Mouse (Mus musculus): ENCODE results near the gene Dpm1.

DNA sequence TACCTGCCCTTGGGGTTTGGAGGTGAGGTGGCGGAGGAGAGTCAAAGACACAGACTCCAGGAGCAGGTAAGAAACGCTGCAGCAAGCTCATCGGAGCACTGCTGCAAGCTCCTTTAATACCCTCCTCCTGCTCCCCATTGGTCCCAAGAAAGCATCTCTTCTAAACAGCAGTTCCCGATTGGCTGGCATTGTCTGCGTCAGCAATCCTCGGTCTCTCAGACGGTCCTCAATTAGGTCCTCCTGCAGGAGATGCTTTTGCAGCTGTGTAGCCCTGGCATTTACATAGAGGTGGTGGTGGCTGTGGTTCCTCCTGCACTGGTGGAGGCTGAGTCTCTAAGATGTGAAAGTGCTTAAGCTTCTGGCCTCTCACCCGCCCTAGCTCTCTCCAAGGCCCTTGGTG, 15.2 kb upstream of the Dpm1 start:
- TF ChIP-seq CTCF (IDR thresholded peaks at IDR 0.05; ENCODE audit: borderline replicate concordance, insufficient read depth, low read depth, low read length), result no peak
- no peak for TF ChIP-seq POLR2A (IDR thresholded peaks at IDR 0.05; ENCODE audit: borderline replicate concordance, insufficient read depth, low read length)

Measured in cerebellum, adult 2 months (tissue).